Mouse (Mus musculus): ENCODE results near the gene Shroom3.

The Shroom3 gene

DNA sequence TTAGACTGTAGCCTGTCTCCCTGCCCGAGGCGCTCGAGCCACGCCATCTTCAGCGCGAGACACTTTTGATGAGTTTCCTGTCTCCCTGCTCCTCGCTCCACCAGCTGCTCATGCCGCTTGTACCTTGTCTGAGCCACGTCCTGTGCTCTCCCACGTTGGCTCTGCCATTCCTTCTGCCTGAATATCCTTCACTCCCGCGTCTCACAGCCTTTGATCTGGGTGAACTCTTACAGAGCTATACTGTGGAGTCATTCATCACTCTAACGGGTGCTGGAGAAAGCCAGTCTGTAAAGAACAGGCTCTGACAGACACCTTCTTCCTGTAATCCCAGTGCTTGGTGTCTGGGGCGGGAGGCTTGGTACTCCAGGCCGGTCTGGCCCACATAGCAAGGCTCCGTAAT, 248.1 kb downstream of the Shroom3 start:
- DNase-seq (ENCODE audit: low spot score in 2 of 2), result no peak

DNA sequence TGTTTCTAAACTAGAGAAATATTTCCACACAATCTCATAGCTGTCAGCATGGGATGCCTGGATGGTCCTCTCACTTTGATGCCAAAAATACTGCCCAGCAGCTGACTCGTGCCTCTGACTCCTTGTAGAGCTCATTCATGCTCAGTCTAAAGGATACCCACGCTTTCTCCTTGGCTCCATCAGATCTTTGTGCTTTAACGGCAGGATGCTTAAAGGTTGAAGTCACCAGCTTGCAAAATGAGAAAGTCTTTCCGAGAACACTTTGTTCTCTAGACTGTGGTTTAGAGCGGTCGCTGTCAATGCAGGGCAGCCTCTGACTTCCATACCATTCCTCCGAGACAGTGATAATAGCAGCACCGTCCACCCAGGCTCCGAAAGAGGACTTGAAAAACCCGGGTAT, 249.8 kb downstream of the Shroom3 start:
- DNase-seq (ENCODE audit: low spot score in 2 of 2), result no peak

DNA sequence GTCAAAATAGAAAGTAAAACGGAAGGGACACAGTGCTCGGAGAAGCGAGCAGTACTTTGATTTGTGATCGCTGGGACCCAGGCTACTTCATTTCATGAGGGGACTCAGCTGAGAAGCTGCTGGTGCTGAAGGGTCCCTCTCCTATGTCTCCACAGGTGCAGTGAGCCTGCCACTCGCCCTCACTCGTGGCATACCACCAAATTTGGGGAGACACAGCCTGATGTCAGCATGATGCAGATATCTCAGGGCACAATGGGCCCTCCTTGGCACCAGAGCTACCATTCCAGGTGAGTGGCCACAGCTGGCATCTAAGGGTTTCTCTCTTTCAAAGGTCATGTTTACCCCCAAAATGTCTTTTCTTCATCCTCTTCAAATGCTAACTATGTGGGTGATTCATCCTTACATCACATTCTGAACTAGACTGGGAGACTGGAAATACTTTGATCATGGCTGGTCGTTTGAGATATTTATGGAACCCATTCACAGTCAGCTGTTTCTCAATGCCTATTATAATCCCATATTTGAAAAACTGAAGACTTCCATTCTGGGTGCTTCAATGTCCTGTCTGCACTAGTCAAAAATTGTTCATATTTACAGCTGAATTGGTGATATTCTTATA, 250.5 kb downstream of the Shroom3 start:
- DNase-seq (ENCODE audit: low spot score in 2 of 2), result no peak

DNA sequence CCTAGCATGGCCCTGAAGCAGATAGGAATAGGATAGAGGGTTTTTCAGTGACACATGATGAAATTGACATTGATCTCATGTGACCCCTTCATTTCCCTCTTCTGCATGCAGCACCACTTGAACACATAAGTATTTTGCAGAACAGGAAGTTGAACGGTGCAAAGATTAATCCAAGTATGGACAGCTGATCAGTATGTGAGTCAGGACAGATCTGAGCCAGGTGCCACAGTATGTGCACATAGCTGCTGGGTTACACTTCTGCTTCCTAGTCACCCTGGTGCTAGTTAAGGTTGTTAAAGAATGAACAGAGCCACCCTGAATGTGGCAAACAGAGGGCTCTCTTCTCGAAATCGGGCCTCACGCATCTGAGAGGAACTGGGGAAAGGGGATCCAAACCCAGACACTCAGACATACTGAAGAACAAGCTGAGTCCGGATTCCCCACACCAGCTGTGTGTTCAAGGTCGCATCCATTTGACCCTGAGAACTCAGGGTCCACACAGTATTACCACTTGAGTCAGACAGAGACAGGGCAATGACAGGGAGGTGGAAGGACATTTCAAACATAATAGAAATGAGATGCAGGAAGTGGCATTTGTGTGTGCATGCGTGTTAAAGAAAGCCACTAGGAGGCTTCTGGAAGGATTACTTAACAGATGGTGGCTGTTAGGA, 251.2 kb downstream of the Shroom3 start:
- DNase-seq (ENCODE audit: low spot score in 2 of 2), result no peak

DNA sequence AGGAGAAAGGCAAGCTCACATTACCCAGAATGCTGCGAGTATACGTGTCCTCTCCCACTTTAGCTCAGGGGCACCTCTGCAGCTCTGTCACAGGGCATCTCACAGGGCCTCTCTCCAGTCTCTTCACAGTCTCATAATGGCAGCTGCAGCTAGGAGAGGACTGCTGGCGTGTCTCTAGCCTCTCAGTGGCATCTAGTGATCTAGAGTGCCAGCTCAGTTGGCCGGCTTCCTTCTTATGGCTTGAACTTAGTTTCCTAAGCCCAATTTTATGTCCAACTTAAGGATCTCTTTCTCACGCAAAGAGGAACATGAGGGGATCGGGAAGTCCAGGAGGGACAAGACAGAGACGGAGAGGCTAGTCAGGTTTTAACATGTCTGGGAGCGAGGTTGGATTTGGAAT, 252.6 kb downstream of the Shroom3 start:
- no peak for DNase-seq (ENCODE audit: low spot score in 2 of 2)

DNA sequence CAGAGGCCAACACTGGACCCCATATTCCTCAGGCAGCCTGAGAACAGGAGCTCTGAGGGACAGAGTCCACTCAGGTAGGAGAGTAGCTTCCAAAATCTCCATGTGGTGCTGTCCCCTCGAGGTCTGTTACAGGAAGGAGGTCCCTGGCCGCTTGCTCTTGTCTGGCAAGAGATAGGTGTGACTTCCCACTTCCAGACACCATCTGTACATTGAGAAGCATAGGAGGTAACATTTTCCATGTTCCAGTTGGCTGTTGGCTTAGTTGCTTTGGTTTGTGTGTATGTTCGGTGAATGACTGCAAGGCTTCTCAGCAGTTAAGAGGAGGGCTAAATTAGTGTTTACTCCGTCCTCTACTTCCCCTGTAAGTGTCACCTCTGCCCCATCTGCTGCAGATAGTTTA, 254.5 kb downstream of the Shroom3 start:
- no peak for DNase-seq (ENCODE audit: low spot score in 2 of 2)

DNA sequence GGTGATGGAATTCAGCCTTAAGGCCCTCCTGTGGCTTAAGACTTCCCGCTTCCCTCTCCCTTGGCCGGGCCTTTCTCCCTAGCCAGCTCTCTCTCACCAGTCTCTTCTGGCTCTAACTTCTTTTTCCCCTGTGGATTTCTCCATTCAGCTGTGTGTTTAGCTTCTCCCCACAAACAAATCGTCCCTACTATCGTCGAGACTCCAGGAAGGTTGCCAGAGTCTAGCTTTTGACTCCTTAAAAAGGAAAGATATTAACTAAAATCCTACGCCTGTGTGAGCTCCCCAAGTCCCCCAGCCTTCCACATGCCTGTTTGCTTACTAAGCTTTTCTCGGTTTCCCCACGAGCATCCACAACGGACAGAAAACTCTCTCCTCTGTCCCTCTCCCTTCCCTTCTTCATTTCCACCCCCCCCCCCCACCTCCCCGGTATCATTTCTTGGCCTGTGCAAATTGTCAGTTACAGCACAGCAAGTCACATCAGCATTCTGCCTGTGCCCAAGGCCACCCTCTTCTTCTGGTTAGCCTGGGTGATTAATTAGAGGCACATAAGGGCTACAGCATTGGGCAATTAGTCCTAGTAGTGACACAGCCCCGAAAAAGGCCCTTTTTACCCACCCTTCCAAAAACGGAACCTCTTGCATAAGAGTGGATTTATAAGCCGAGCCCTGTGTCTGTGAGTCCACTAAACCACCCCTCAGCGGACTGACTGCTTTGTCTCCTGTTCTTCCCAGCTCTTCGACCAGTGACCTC, 256.2 kb downstream of the Shroom3 start:
- DNase-seq (ENCODE audit: low spot score in 2 of 2), result peak in 1 of 2 experiments; percentile 49

DNA sequence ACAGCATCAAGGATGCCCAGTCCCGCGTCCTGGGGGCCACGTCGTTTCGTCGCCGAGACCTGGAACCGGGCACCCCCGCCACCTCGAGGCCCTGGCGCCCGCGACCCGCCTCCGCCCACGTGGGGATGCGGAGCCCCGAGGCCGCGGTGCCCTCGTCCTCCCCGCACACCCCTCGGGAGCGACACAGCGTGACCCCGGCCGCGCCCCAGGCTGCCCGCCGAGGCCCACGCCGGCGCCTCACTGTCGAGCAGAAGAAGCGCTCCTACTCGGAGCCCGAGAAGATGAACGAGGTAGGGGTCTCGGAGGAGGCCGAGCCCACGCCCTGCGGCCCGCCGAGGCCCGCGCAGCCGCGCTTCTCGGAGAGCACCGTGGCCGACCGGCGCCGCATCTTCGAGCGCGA, 258.9 kb downstream of the Shroom3 start:
- DNase-seq (ENCODE audit: low spot score in 2 of 2), result no peak

DNA sequence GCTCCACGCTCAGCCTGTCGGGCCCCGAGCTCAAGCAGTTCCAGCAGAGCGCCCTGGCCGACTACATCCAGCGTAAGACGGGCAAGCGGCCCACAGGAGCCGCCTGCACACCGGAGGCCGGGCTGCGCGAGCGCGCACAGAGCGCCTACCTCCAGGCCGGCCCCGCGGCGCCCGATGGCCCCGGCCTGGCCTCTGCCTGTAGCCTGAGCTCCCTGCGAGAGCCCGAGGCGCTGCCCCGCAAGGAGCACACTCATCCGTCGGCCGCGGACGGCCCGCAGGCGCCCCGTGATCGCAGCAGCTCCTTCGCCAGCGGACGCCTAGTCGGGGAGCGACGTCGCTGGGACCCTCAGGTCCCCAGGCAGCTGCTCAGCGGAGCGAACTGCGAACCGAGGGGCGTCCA, 259.3 kb downstream of the Shroom3 start:
- no peak for DNase-seq (ENCODE audit: low spot score in 2 of 2)

DNA sequence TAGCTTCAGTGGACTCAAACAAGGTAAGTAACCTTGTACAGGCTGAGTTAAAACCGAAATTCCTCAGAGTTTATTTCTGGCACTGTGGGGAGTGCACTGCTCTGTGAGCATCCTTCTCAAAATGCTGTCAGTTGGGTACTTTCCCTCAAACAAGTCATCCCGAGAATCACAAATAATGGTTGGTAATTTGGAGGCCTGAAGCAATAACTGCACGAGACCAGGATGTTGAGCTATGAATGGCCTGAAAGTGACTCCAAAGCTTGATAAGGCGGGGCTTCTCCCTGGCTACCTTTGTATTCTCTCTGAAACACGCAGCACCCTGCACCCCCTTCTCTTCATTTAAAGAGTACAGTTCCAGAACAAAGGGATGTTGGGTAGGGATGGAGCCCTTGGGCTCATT, 261.6 kb downstream of the Shroom3 start:
- DNase-seq (ENCODE audit: low spot score in 2 of 2), result no peak

DNA sequence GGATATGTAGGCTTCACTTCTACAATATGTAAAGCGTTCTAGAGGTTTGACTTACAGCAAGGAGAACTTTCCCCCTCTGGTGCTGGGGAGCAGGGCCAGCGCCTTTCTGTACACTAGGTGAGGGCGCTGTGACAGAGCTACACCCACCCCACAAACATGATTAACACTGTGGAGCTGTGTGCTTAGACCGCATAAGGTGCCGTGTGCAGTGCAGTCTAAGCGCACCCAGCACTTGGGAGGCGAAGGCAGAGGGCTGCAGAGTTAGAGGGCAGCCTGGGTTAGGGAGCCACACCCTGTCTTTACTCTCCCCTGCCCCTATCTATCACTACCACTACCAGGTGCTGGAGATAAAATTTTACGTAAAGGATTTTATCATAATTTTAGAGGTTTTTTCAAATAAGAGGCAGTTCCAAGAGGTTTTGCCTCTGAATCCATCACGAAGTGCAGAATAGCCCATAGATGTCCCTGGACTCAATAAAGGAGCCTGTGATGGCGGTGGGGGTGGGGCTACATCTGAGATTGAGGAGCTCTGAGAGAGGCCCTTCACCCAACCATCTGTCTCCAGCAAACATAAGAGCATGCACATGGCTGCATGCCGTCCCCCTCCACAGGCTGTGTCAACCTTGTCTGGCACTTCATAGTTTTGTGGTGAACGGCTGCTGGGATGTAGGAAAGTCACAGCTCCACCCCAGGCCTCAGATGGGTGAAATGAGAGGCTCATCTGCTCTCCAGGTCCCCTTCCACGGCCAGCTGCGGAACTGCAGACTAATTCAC, 265.9 kb downstream of the Shroom3 start:
- DNase-seq (ENCODE audit: low spot score in 2 of 2), result no peak

DNA sequence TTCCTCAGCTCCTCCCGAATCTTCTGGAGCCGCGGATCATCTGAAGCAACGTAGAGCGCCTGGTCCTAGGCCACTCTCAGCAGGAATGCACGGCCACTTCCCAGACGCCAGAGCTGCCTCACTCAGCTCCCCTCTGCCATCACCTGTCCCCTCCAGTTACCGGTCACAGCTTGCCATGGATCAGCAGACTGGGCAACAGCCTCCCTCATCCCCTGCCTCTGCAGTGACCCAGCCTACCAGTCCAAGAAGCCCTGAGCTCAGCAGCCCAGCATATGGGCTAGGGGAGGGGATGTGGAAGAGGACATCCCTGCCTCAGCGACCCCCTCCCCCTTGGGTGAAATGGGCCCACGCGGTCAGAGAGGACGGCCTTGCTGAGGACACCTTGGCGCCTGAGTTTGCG, 267.3 kb downstream of the Shroom3 start:
- DNase-seq (ENCODE audit: low spot score in 2 of 2), result no peak

DNA sequence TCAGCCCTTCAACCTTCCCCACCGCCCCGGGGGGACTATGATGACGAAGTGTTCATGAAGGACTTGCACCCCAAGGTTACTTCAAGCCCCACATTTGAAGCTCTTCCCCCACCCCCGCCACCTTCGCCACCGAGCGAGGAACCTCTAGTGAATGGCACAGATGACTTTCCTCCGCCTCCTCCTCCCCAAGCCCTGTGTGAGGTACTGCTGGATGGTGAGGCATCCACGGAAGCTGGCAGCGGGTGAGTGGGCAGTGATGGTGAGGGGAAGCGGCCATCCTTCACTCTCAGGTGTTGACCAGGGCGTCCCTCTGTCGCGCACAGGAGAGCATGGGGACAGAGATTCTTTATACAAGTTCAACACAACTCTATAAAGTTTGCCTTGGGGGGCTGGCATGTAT, 267.8 kb downstream of the Shroom3 start:
- no peak for DNase-seq (ENCODE audit: low spot score in 2 of 2)

DNA sequence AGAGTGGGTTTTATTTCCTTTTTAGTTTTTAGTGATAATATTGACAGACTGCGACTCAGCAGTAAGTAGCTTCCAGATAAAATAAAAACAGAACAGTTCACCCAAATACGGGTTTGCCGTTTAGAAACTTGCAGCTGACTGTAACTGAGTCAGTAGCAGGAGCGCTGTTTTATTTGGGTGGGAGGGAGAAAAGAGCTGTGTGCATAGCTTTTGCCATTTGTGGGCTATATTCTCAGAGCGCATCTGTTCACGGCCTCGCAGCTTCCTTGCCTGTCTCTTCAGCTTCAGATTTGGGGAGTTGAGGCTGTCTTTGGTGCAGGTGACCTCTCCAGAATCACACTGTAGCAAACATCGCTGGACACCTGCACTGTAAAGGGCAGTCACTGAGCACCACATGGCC, 270.6 kb downstream of the Shroom3 start:
- DNase-seq (ENCODE audit: low spot score in 2 of 2), result no peak

DNA sequence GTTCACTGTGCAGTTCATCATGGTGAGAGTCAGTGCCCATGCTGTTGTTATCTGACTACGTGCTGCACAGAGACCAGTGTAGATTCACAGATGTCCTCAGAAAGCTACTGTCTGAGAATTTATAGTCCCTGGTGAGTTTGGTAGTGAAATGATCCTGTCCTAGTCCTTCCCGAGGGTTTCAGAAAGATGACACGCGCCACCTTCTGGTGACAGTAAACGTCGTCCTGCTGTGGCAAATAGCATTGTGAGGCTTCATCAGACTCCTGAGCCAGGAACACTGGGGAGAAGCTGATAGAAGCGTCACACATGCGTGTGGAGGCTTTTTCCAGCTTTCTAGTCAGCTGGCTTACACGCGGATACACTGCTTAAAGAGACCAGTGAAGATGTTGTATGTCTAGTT, 271.1 kb downstream of the Shroom3 start:
- peak; percentile 76 to 80 for DNase-seq (ENCODE audit: low spot score in 2 of 2)

DNA sequence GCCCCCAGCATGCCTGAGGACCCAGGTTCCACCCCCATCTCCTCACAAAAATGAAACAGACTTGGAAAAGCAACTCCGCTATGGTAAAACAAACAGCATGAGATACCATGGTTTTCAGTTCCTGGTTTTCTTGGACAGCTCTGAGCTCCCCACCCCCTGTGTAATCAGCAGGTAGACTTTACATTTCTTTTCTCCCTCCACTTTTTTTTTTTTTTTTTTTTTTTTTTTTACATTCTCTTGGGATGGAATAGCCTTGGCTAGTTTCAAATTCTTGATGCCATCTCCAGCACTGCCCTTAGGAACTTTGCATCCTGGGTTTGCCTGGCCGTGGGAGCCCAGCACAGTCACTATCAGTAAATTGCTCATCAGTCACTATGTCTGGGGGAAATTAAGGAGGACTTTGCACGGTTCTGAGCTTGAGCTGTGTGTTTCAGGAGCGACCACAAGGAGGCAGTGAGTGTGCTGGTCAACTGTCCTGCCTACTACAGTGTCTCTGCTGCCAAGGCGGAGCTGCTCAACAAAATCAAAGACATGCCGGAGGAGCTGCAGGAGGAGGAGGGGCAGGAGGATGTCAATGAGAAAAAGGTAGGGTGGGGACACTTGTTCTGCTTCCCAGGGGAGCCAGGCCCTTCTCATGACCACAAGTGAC, 271.7 kb downstream of the Shroom3 start:
- peak in 1 of 2 experiments; percentile 44 for DNase-seq (ENCODE audit: low spot score in 2 of 2)

DNA sequence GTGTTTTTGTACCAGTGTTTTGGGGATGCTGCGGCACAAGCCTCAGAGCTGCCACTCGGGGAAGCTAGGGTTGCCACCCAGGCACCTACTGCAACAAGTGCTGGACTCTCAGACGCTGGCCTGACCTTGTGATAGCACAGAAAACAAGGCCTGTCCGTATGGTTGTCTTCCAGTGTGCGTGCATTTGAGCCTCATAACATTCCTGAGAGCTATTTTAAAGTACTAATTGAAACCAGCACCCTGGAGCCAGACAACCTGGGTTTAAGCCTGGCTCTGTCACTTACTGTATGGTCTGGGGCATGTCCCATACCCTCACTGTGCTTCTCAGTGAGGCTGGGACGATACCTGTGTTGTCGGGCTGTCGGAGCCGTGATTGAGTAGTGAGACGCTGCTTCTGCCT, 276.1 kb downstream of the Shroom3 start:
- peak in 1 of 2 experiments; percentile 41 for DNase-seq (ENCODE audit: low spot score in 2 of 2)

DNA sequence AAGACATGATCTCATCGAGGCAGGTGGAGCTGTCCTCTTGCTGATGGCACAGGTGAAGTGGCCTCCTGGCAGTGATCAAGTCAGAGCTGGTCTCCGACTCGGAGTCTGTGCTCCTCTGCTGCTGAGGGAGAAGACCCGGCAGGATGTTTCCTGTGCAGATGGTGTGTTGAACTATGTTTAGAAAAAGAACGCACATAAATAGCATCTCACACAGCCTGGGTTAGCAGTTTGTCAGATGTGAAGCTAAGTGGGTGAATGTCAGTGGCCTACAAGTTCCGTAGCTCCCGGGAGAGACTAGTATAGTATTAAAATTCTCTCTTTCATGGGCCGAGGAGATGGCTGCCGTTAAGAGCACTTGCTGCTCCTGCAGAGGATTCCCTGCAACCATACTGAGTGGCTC, 276.5 kb downstream of the Shroom3 start:
- DNase-seq (ENCODE audit: low spot score in 2 of 2), result no peak

DNA sequence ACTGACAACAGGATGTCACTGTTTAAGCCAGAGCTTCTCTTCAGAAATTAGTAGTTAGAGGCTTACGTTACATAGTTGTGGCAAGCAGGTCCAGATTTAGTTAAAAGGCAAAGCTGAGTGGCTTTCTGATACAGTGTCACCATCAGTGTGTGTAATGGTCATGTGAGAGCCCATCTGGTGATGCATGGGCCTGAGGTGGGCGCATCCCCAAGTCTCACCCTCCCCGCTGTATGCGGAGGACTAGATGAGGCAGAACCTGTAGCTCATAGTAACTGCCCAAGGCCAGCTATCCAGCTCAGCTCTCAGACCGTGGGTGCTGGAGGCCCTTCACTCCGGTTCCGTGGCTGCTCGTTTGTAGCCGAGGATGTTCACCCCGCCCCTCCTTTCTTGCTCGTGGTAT, 278.1 kb downstream of the Shroom3 start:
- DNase-seq (ENCODE audit: low spot score in 2 of 2), result no peak

DNA sequence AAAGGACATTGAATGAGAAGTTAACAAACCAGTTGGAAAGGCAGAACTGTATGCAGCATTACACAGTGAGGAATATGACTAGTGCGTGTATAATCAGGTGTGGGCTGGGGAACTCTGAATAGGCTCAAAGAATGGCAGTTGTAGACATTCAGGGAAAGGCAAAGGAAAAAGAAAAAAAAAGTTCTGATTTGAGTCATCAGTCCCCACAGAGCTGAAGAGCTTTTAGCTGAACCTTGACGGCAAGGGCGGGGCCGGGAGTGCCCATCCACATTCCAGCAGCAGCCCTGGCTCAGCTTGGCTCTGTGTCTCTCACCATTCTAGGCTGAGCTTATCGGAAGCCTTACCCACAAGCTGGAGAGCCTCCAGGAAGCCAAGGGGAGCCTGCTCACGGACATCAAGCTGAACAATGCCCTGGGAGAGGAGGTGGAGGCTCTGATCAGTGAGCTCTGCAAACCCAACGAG, 278.6 kb downstream of the Shroom3 start:
- peak; percentile 58 to 72 for DNase-seq (ENCODE audit: low spot score in 2 of 2)

DNA sequence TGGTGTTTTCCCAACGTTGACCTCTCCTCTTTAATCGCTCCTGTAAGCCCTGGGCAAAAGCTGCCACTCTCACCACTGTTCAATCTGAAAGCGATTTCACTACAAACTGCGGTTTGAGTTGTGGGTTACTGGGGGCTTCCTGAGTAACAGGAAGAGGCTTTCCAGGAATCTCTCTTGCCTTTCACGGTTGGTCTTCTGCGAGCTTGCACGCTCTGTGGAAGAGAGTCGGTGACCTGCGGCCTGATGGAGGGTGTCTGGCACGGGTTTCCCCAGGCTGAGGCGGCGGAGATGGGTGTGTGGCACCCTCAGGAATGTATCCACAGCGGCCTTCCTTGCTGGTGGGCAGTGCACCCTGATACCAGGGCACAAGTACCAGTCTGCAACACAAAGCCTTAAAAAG, 281.5 kb downstream of the Shroom3 start:
- no peak for DNase-seq (ENCODE audit: low spot score in 2 of 2)

DNA sequence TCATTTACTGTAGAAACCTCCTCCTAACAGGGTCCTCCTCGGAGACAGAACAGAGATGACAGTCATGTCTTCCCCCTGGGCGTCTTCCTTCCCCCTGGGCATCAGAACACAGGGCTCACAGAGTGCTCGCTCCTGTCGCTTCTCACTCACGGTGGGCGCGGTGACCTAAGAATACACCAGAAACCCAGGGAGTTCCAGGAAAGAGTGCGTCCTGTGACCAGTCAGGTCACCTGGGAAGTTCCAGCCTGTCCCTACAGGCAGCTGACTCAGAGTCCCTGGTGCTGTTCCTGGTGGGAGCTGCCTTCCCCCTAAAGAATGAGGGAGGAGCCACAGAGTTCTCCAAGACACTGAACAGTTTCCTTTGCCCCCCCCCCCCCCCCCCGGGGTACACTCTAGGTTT, 283.9 kb downstream of the Shroom3 start:
- DNase-seq (ENCODE audit: low spot score in 2 of 2), result no peak

Data from heart, adult 9 months (tissue).